22 mouse cellular contexts compared by ENCODE assay signal in the genomic region with DNA sequence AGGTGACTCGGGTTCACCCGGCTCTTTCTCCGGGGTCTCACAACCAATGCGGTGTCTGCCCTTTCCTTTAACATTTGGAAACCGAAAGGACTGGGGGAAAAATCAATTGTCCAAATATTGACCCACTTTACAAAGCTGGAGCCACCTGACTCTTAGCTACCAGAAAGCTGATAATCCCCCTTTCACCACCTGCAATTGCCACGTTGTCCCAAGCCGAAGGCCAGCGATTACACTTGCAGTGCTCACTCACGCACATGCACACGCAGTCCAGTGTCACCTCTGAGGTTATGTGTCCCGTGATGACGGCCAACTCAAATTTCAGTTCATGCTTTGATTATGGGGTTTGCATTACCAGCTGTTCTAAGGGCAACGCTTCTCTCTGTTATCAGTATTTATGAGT.
DNase-seq lines count a peak whose midpoint lies in the region; ATAC-seq and TF ChIP-seq lines count a peak whose summit lies in the region.
"Had no signal": no experiment of that assay in that cellular context is flagged by ENCODE, and none has a peak within 500 bp of the region (broad histone marks: within the 10 kb centered on the region; RNA-seq: fewer than 3 reads in every experiment).

No protein-coding gene starts in this region.

- no peak overlapping the region for H3K27ac ChIP-seq in embryonic facial prominence, embryonic 10.5 days (replicated peaks)
- H3K27ac ChIP-seq in intestine, embryonic 15.5 days = no peak overlapping the region
- no peak overlapping the region for H3K27ac ChIP-seq in liver, embryonic 13.5 days
- no peak overlapping the region; the same call in 1 of the 2 replicates for H3K27ac ChIP-seq in stomach, embryonic 15.5 days
- no peak overlapping the region for H3K27ac ChIP-seq in layer of hippocampus, adult 2 months
- H3K27ac ChIP-seq: embryonic facial prominence, embryonic 13.5 days; forebrain, embryonic 15.5 days; heart, embryonic 10.5 days; limb, embryonic 15.5 days; neural tube, embryonic 13.5 days had no signal

- no peaks in the 10 kb centered on the region for H3K27me3 ChIP-seq in embryonic facial prominence, embryonic 10.5 days (replicated peaks; ENCODE audit: low read depth, poor library complexity, severe bottlenecking)
- no peaks in the 10 kb centered on the region for H3K27me3 ChIP-seq in intestine, embryonic 15.5 days (replicated peaks)
- H3K27me3 ChIP-seq in liver, embryonic 13.5 days = no peaks in the 10 kb centered on the region
- no peaks in the 10 kb centered on the region for H3K27me3 ChIP-seq in stomach, embryonic 15.5 days (replicated peaks)
- H3K27me3 ChIP-seq: embryonic facial prominence, embryonic 13.5 days; forebrain, embryonic 15.5 days; limb, embryonic 15.5 days; neural tube, embryonic 13.5 days had no signal

- peak; percentile 71 for ATAC-seq in intestine, embryonic 15.5 days
- ATAC-seq in liver, embryonic 13.5 days (ENCODE audit: low read depth) = peak; percentile 47
- peak; percentile 76 for ATAC-seq in stomach, embryonic 15.5 days (ENCODE audit: insufficient read depth, low FRiP score, low read depth)
- ATAC-seq: forebrain, embryonic 15.5 days; hindbrain, embryonic 16.5 days had no signal

- H3K9me3 ChIP-seq in embryonic facial prominence, embryonic 10.5 days = no peaks in the 10 kb centered on the region
- no peaks in the 10 kb centered on the region for H3K9me3 ChIP-seq in intestine, embryonic 15.5 days
- no peaks in the 10 kb centered on the region for H3K9me3 ChIP-seq in liver, embryonic 13.5 days (replicated peaks)
- no peaks in the 10 kb centered on the region for H3K9me3 ChIP-seq in stomach, embryonic 15.5 days
- H3K9me3 ChIP-seq: embryonic facial prominence, embryonic 13.5 days; forebrain, embryonic 15.5 days; heart, embryonic 10.5 days; limb, embryonic 15.5 days; neural tube, embryonic 13.5 days had no signal

- peaks cover 7% of the 10 kb centered on the region for H3K4me1 ChIP-seq in embryonic facial prominence, embryonic 10.5 days
- H3K4me1 ChIP-seq in intestine, embryonic 15.5 days (replicated peaks) = no peaks in the 10 kb centered on the region
- peaks cover 27% of the 10 kb centered on the region for H3K4me1 ChIP-seq in liver, embryonic 13.5 days (replicated peaks)
- H3K4me1 ChIP-seq in stomach, embryonic 15.5 days = 0 out of 2 replicates have a peak, but pooled peaks cover 3% of the 10 kb centered on the region
- H3K4me1 ChIP-seq: forebrain, embryonic 15.5 days; limb, embryonic 15.5 days; neural tube, embryonic 13.5 days had no signal

- no peak for TF ChIP-seq CTCF in layer of hippocampus, adult 2 months (conservative IDR thresholded peaks at IDR 0.05)

- H3K4me2 ChIP-seq in intestine, embryonic 15.5 days (replicated peaks) = peak overlapping the region; percentile 36
- H3K4me2 ChIP-seq in liver, embryonic 13.5 days = no peak overlapping the region
- peak overlapping the region; percentile 29; the same call in 1 of the 2 replicates for H3K4me2 ChIP-seq in stomach, embryonic 15.5 days
- H3K4me2 ChIP-seq: embryonic facial prominence, embryonic 13.5 days; forebrain, embryonic 15.5 days; limb, embryonic 15.5 days; neural tube, embryonic 13.5 days had no signal

- no peak overlapping the region for H3K4me3 ChIP-seq in embryonic facial prominence, embryonic 10.5 days
- H3K4me3 ChIP-seq in intestine, embryonic 15.5 days (replicated peaks) = no peak overlapping the region
- H3K4me3 ChIP-seq in liver, embryonic 13.5 days (replicated peaks) = no peak overlapping the region
- no peak overlapping the region for H3K4me3 ChIP-seq in stomach, embryonic 15.5 days (replicated peaks)
- H3K4me3 ChIP-seq in layer of hippocampus, adult 2 months = no peak overlapping the region
- H3K4me3 ChIP-seq: embryonic facial prominence, embryonic 13.5 days; forebrain, embryonic 15.5 days; heart, embryonic 10.5 days; limb, embryonic 15.5 days; neural tube, embryonic 13.5 days had no signal

- H3K9ac ChIP-seq in intestine, embryonic 15.5 days = no peak overlapping the region
- no peak overlapping the region for H3K9ac ChIP-seq in liver, embryonic 13.5 days
- no peak overlapping the region for H3K9ac ChIP-seq in stomach, embryonic 15.5 days
- H3K9ac ChIP-seq: embryonic facial prominence, embryonic 13.5 days; forebrain, embryonic 15.5 days; limb, embryonic 15.5 days; neural tube, embryonic 13.5 days had no signal

- WGBS in embryonic facial prominence, embryonic 10.5 days = 77% methylated on average over 13 of the region's 13 CpGs
- WGBS in intestine, embryonic 15.5 days = 66% methylated on average over 13 of the region's 13 CpGs
- WGBS in liver, embryonic 13.5 days (ENCODE audit: insufficient replicate concordance) = 76% methylated on average over 13 of the region's 13 CpGs
- 67% methylated on average over 13 of the region's 13 CpGs for WGBS in stomach, embryonic 15.5 days

- peak; percentile 11 for DNase-seq in embryonic facial prominence, embryonic 10.5 days (ENCODE audit: low spot score)
- DNase-seq in liver, embryonic 13.5 days = no peak
- no peak for DNase-seq in layer of hippocampus, adult 2 months (ENCODE audit: low spot score in 2 of 2)
- no peak for DNase-seq in adipocyte (ENCODE audit: low spot score)
- DNase-seq in cerebellum, postnatal 4 days (ENCODE audit: low spot score in 2 of 2) = no peak
- DNase-seq: adrenal gland, postnatal 25 days; cerebellum, adult 2 months; gastrocnemius, postnatal 25 days; heart, postnatal 4 days; kidney, adult 2 months; kidney, postnatal 10 days; lung, postnatal 10 days; midbrain, embryonic 14.5 days; right cerebral cortex, adult 18-20 months had no signal

- H3K36me3 ChIP-seq in embryonic facial prominence, embryonic 10.5 days (replicated peaks) = no peaks in the 10 kb centered on the region
- H3K36me3 ChIP-seq in intestine, embryonic 15.5 days = no peaks in the 10 kb centered on the region
- H3K36me3 ChIP-seq in liver, embryonic 13.5 days = no peaks in the 10 kb centered on the region
- no peaks in the 10 kb centered on the region for H3K36me3 ChIP-seq in stomach, embryonic 15.5 days
- H3K36me3 ChIP-seq: embryonic facial prominence, embryonic 13.5 days; forebrain, embryonic 15.5 days; heart, embryonic 10.5 days; limb, embryonic 15.5 days; neural tube, embryonic 13.5 days had no signal
